Mouse (Mus musculus) lung, adult 2 months (tissue): ENCODE data around the gene 0610030E20Rik. TPM values are rescaled to one million over a fixed set of nuclear protein-coding genes. Genes with fewer than 3 reads are reported as not detected.

Source experiments
- DNase-seq: peaks from one replicate; pipeline ENCODE4 v3.0.0; 2022
- H3K4me1 ChIP-seq: fragments of 200-500 bp; 2 replicates; pipeline ENCODE4 v1.6.1; 2011; ENCODE audit warnings: low read length; ENCODE audit not compliant: control insufficient read depth, insufficient read depth
- H3K4me3 ChIP-seq: fragments of 200-500 bp; replicated peaks from 2 replicates; pipeline ENCODE3; 2011; ENCODE audit warnings: low read depth, mild to moderate bottlenecking, control low read depth, low read length; ENCODE audit errors: extremely low read depth
- CTCF ChIP-seq: fragments of 200-500 bp; IDR thresholded peaks from 2 replicates; pipeline ENCODE4 v1.5.1; 2011; ENCODE audit warnings: mild to moderate bottlenecking, low read length, control low read depth; ENCODE audit not compliant: insufficient read depth
- POLR2A ChIP-seq: fragments of 200-500 bp; IDR thresholded peaks from 2 replicates; pipeline ENCODE4 v1.6.1; 2011; ENCODE audit warnings: low read depth, mild to moderate bottlenecking, control low read depth, low read length, borderline replicate concordance; ENCODE audit errors: extremely low read depth
- WGBS: fragments of 180-500 bp; shearing (Covaris S2); methylation state at CpG from one replicate; pipeline ENCODE4 v1.1.7; 2018; 5-methylcytosine and 5-hydroxymethylcytosine counted together
- polyA plus RNA-seq: library from polyadenylated mRNA; depleted of rRNA; stranded (reverse); fragments of >200 nt; gene quantifications from 2 replicates; pipeline ENCODE4 v1.2.3, GENCODE M21; 2012

0610030E20Rik gene
- polyA plus RNA-seq, 1 experiment = 21.3 TPM

GRCm38 (mm10) chr6:72359343-72359742 lies 12.2 kb downstream of the 0610030E20Rik start:
- peaks cover 12% of the 10 kb centered on the region for H3K4me1 ChIP-seq
- TF ChIP-seq POLR2A (no peak), CTCF (no peak)
- no peak overlapping the region for H3K4me3 ChIP-seq
- DNase-seq = no peak
- WGBS = 57% methylated on average over 2 of the region's 2 CpGs

- WGBS = 69% methylated on average over 11 of the region's 11 CpGs
- H3K4me3 ChIP-seq = no peak overlapping the region
- DNase-seq = no peak
- H3K4me1 ChIP-seq = peaks cover 10% of the 10 kb centered on the region
- TF ChIP-seq CTCF = no peak
- no peak for TF ChIP-seq POLR2A
Observed at GRCm38 (mm10) chr6:72359891-72360598, 12.9 kb downstream of the 0610030E20Rik start.

- H3K4me3 ChIP-seq = no peak overlapping the region
- no peak for TF ChIP-seq CTCF
- TF ChIP-seq POLR2A = no peak
- H3K4me1 ChIP-seq = peaks cover 10% of the 10 kb centered on the region
- DNase-seq = no peak
- WGBS = 55% methylated on average over 7 of the region's 7 CpGs
Observed at GRCm38 (mm10) chr6:72360599-72360935, 13.4 kb downstream of the 0610030E20Rik start.

- Histone ChIP-seq H3K4me3 (peak overlapping the region; percentile 2), H3K4me1 (peaks cover 8% of the 10 kb centered on the region)
- DNase-seq = no peak
- no peak for TF ChIP-seq POLR2A
- TF ChIP-seq CTCF = no peak
- 29% methylated on average over 5 of the region's 5 CpGs for WGBS
Observed at GRCm38 (mm10) chr6:72361121-72361551, 14.0 kb downstream of the 0610030E20Rik start.

GRCm38 (mm10) chr6:72362132-72363028 lies 15.3 kb downstream of the 0610030E20Rik start:
- TF ChIP-seq POLR2A (peak; percentile 83; the same call in 1 of the 2 replicates), CTCF (peak; percentile 19; the same call in 1 of the 2 replicates)
- peak overlapping the region; percentile 75 for H3K4me3 ChIP-seq
- peak; percentile 95 for DNase-seq
- H3K4me1 ChIP-seq = peaks cover 8% of the 10 kb centered on the region
- WGBS = under 1% methylated on average over 42 of the region's 42 CpGs

GRCm38 (mm10) chr6:72364009-72364408 lies 16.9 kb downstream of the 0610030E20Rik start:
- peak; percentile 50; the same call in 1 of the 2 replicates for TF ChIP-seq CTCF
- TF ChIP-seq POLR2A = no peak
- 34% methylated on average over 7 of the region's 7 CpGs for WGBS
- DNase-seq = no peak
- H3K4me3 ChIP-seq = no peak overlapping the region
- peaks cover 8% of the 10 kb centered on the region for H3K4me1 ChIP-seq

- no peak for TF ChIP-seq POLR2A
- no peak for TF ChIP-seq CTCF
- H3K4me1 ChIP-seq = peaks cover 11% of the 10 kb centered on the region
- no peak overlapping the region for H3K4me3 ChIP-seq
- no peak for DNase-seq
- 66% methylated on average over 6 of the region's 6 CpGs for WGBS
Observed at GRCm38 (mm10) chr6:72364985-72365384, 17.9 kb downstream of the 0610030E20Rik start.

- H3K4me1 ChIP-seq = peaks cover 13% of the 10 kb centered on the region
- TF ChIP-seq POLR2A (no peak), CTCF (no peak)
- H3K4me3 ChIP-seq = no peak overlapping the region
- no peak for DNase-seq
- WGBS = 46% methylated on average over 3 of the region's 3 CpGs
Observed at GRCm38 (mm10) chr6:72366304-72366703, 19.2 kb downstream of the 0610030E20Rik start.

GRCm38 (mm10) chr6:72366844-72367443 lies 19.8 kb downstream of the 0610030E20Rik start, which contains the start of gene Rnf181:
Gene Rnf181 (minus strand): TSS chr6:72366956.
- no peak for DNase-seq
- no peak for TF ChIP-seq POLR2A
- no peak for TF ChIP-seq CTCF
- H3K4me3 ChIP-seq = no peak within 1 kb of the TSS
- 77% methylated on average over 4 of the region's 4 CpGs for WGBS
- peaks cover 16% of the 10 kb centered on the region for H3K4me1 ChIP-seq

- no peak for TF ChIP-seq POLR2A
- no peak for TF ChIP-seq CTCF
- 81% methylated on average over 4 of the region's 4 CpGs for WGBS
- DNase-seq = no peak
- Histone ChIP-seq H3K4me3 (no peak overlapping the region), H3K4me1 (peaks cover 18% of the 10 kb centered on the region)
Observed at GRCm38 (mm10) chr6:72367460-72367974, 20.4 kb downstream of the 0610030E20Rik start.
